Mouse (Mus musculus): Measurements from ENCODE around the gene Rbm5. TPM values are rescaled to one million over a fixed set of nuclear protein-coding genes. Genes with fewer than 3 reads are reported as not detected.

The Rbm5 gene
- polyA plus RNA-seq, 1 experiment from 2014 or later: 179 TPM

DNA sequence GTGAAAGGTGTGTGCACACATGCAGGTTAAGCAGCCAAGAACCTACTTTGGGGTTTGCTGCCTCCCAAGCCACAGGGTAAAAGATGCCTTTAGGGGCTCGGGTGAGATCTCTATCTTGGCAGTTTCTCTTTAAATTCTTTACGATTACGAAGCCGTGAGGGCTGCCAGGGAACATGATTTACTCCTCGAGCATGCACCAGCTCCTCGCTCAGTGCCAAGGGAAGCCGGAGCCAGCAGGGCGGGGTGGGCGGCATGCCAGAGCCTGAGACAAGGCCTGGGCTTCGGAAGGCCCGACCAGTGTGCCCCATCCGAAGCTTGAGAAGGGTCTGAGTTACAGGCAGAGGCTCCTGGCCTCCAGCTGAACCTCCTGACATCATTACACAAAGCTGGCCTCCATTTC, 69.2 kb downstream of the Rbm5 start:
- ATAC-seq (ENCODE audit: insufficient number of reproducible peaks, low FRiP score, low TSS enrichment, low read depth) (no peak), DNase-seq (ENCODE audit: low spot score) (no peak)
- H3K9ac ChIP-seq (ENCODE audit: low read length): no peak overlapping the region
- no peak overlapping the region for H3K4me2 ChIP-seq (ENCODE audit: low read depth, severe bottlenecking)
- H3K4me3 ChIP-seq (ENCODE audit: low read depth, low read length): no peak overlapping the region
- H3K36me3 ChIP-seq (ENCODE audit: control insufficient read depth, insufficient read depth, low read length): peaks cover 9% of the 10 kb centered on the region
- H3K27ac ChIP-seq (replicated peaks; ENCODE audit: low read depth, low read length): peak overlapping the region; percentile 36; the same call in 1 of the 2 replicates
- no peaks in the 10 kb centered on the region for H3K9me3 ChIP-seq (ENCODE audit: control insufficient read depth, low read length)
- WGBS: 50% methylated on average over 12 of the region's 12 CpGs
- H3K27me3 ChIP-seq (ENCODE audit: control insufficient read depth, insufficient read depth, low read length): no peaks in the 10 kb centered on the region
- H3K4me1 ChIP-seq (ENCODE audit: control insufficient read depth, insufficient read depth, low read length): peaks cover 94% of the 10 kb centered on the region

DNA sequence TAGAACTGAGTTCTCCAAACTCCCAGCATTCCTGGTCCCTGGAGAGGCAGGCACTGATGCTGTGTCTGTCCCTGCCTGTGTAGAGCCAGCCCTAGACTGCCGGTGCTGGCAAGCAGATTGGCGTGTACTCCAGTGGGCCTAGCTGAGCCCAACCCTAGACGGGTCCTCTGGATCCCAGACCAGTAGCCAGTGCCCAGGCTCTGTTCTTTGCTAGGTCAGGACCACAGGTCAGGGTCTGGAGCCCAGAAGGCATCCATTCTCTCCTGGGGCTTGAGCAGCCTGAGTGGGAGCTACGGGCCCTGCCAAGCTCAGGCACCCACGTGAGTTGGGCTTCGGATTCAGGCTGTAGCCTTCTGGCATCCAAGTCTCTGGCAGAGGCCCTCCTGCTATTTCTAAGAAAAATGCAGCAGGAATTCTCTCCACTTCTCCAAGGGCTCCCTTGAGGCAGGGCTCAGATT, 70.7 kb downstream of the Rbm5 start:
- DNase-seq (ENCODE audit: low spot score) (no peak), ATAC-seq (ENCODE audit: insufficient number of reproducible peaks, low FRiP score, low TSS enrichment, low read depth) (0 out of 2 replicates have a peak, but pooled peaks have one; percentile 37)
- Histone ChIP-seq H3K36me3 (ENCODE audit: control insufficient read depth, insufficient read depth, low read length) (peaks cover 9% of the 10 kb centered on the region), H3K4me2 (ENCODE audit: low read depth, severe bottlenecking) (peak overlapping the region; percentile 41; the same call in 1 of the 2 replicates), H3K27me3 (ENCODE audit: control insufficient read depth, insufficient read depth, low read length) (no peaks in the 10 kb centered on the region), H3K4me3 (ENCODE audit: low read depth, low read length) (no peak overlapping the region), H3K27ac (replicated peaks; ENCODE audit: low read depth, low read length) (peak overlapping the region; percentile 57), H3K9ac (ENCODE audit: low read length) (peak overlapping the region; percentile 19; the same call in 1 of the 2 replicates), H3K4me1 (ENCODE audit: control insufficient read depth, insufficient read depth, low read length) (peaks cover 80% of the 10 kb centered on the region), H3K9me3 (ENCODE audit: control insufficient read depth, low read length) (no peaks in the 10 kb centered on the region)
- WGBS: 32% methylated on average over 6 of the region's 6 CpGs

- peaks cover 12% of the 10 kb centered on the region for H3K36me3 ChIP-seq (ENCODE audit: control insufficient read depth, insufficient read depth, low read length)
- WGBS: 4% methylated on average over 9 of the region's 9 CpGs
- H3K27me3 ChIP-seq (ENCODE audit: control insufficient read depth, insufficient read depth, low read length): no peaks in the 10 kb centered on the region
- ATAC-seq (ENCODE audit: insufficient number of reproducible peaks, low FRiP score, low TSS enrichment, low read depth) (0 out of 2 replicates have a peak, but pooled peaks have one; percentile 0), DNase-seq (ENCODE audit: low spot score) (peak; percentile 54)
- H3K9me3 ChIP-seq (ENCODE audit: control insufficient read depth, low read length): no peaks in the 10 kb centered on the region
- peak overlapping the region; percentile 27; the same call in 1 of the 2 replicates for H3K9ac ChIP-seq (ENCODE audit: low read length)
- peak overlapping the region; percentile 6; the same call in 1 of the 2 replicates for H3K4me3 ChIP-seq (ENCODE audit: low read depth, low read length)
- peak overlapping the region; percentile 41 for H3K4me2 ChIP-seq (ENCODE audit: low read depth, severe bottlenecking)
- peaks cover 75% of the 10 kb centered on the region for H3K4me1 ChIP-seq (ENCODE audit: control insufficient read depth, insufficient read depth, low read length)
- peak overlapping the region; percentile 57 for H3K27ac ChIP-seq (replicated peaks; ENCODE audit: low read depth, low read length)
These were observed 71.3 kb downstream of the Rbm5 start for GRCm38 (mm10) chr9:107699376-107699980.

DNA sequence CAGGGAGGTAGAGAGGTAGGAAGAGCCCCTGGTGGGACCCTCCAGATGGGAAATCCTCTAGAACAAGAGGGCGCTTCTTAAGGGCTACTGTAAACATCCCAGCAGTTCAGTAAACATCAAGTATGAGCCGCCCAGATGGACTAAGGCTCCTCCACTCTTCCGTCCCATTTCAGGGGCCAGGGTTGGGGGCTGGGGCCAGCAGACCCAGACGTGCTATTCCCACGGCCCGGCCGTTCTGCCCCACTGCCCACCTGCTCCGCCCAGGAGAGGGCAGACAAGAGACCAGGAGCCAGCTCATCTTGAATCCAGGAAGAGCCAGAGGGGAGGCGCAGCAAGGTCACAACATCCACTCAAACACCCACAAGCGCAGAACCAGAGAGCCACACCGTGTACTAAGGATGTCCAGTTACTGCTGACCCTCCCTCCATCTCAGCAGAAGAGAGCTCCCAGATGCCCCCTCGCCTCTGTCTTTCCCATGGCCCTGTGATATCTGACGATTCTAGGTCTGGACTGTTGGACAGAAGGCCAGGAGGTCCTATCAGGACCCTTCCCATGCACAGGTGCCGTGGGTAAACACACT, 72.1 kb downstream of the Rbm5 start:
- Histone ChIP-seq H3K36me3 (ENCODE audit: control insufficient read depth, insufficient read depth, low read length) (peaks cover 9% of the 10 kb centered on the region; the same call in 1 of the 2 replicates), H3K9me3 (ENCODE audit: control insufficient read depth, low read length) (no peaks in the 10 kb centered on the region), H3K9ac (ENCODE audit: low read length) (no peak overlapping the region; the same call in 1 of the 2 replicates), H3K27me3 (ENCODE audit: control insufficient read depth, insufficient read depth, low read length) (no peaks in the 10 kb centered on the region), H3K4me3 (ENCODE audit: low read depth, low read length) (no peak overlapping the region), H3K4me1 (ENCODE audit: control insufficient read depth, insufficient read depth, low read length) (peaks cover 67% of the 10 kb centered on the region), H3K27ac (replicated peaks; ENCODE audit: low read depth, low read length) (peak overlapping the region; percentile 33; the same call in 1 of the 2 replicates), H3K4me2 (ENCODE audit: low read depth, severe bottlenecking) (peak overlapping the region; percentile 41)
- 12% methylated on average over 14 of the region's 14 CpGs for WGBS
- ATAC-seq (ENCODE audit: insufficient number of reproducible peaks, low FRiP score, low TSS enrichment, low read depth) (no peak), DNase-seq (ENCODE audit: low spot score) (no peak)

GRCm38 (mm10) chr9:107697811-107698521, 72.8 kb downstream of the Rbm5 start:
- H3K9me3 ChIP-seq (ENCODE audit: control insufficient read depth, low read length): no peaks in the 10 kb centered on the region
- H3K27me3 ChIP-seq (ENCODE audit: control insufficient read depth, insufficient read depth, low read length): no peaks in the 10 kb centered on the region
- 13% methylated on average over 14 of the region's 14 CpGs for WGBS
- H3K27ac ChIP-seq (replicated peaks; ENCODE audit: low read depth, low read length): 0 out of 2 replicates have a peak overlapping the region, but pooled peaks have one; percentile 21
- H3K36me3 ChIP-seq (ENCODE audit: control insufficient read depth, insufficient read depth, low read length): peaks cover 6% of the 10 kb centered on the region; the same call in 1 of the 2 replicates
- no peak overlapping the region for H3K9ac ChIP-seq (ENCODE audit: low read length)
- ATAC-seq (ENCODE audit: insufficient number of reproducible peaks, low FRiP score, low TSS enrichment, low read depth): no peak
- DNase-seq (ENCODE audit: low spot score): no peak
- H3K4me3 ChIP-seq (ENCODE audit: low read depth, low read length): no peak overlapping the region
- H3K4me2 ChIP-seq (ENCODE audit: low read depth, severe bottlenecking): peak overlapping the region; percentile 41; the same call in 1 of the 2 replicates
- H3K4me1 ChIP-seq (ENCODE audit: control insufficient read depth, insufficient read depth, low read length): peaks cover 60% of the 10 kb centered on the region

- H3K36me3 ChIP-seq (ENCODE audit: control insufficient read depth, insufficient read depth, low read length): peaks cover 7% of the 10 kb centered on the region
- H3K27me3 ChIP-seq (ENCODE audit: control insufficient read depth, insufficient read depth, low read length): no peaks in the 10 kb centered on the region
- DNase-seq (ENCODE audit: low spot score): no peak
- H3K9me3 ChIP-seq (ENCODE audit: control insufficient read depth, low read length): no peaks in the 10 kb centered on the region
- peak overlapping the region; percentile 2; the same call in 1 of the 2 replicates for H3K4me2 ChIP-seq (ENCODE audit: low read depth, severe bottlenecking)
- peak overlapping the region; percentile 21; the same call in 1 of the 2 replicates for H3K27ac ChIP-seq (replicated peaks; ENCODE audit: low read depth, low read length)
- WGBS: 42% methylated on average over 9 of the region's 9 CpGs
- ATAC-seq (ENCODE audit: insufficient number of reproducible peaks, low FRiP score, low TSS enrichment, low read depth): no peak
- peaks cover 51% of the 10 kb centered on the region for H3K4me1 ChIP-seq (ENCODE audit: control insufficient read depth, insufficient read depth, low read length)
- no peak overlapping the region for H3K4me3 ChIP-seq (ENCODE audit: low read depth, low read length)
- H3K9ac ChIP-seq (ENCODE audit: low read length): no peak overlapping the region
These were observed 73.8 kb downstream of the Rbm5 start for GRCm38 (mm10) chr9:107696845-107697610.

DNA sequence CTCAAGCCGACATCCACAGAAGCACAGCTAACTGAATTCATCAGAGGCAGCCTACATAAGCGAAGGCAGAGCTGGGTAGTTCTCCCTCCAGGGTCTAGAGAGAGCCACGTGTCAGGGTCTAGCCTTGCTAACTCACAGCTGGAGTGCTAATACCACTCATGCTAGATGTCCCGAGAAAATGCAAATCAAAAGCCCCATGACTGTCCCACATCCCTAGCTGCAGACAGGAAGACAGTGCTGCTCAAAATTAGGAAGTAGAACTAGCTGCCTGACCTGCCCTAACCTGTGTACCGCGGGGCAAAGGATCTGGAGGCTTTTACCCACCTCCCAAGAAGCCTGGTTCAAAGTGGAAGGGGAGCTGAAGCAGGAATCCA, 74.7 kb downstream of the Rbm5 start:
- DNase-seq (ENCODE audit: low spot score): no peak
- WGBS: 56% methylated on average over 6 of the region's 6 CpGs
- Histone ChIP-seq H3K36me3 (ENCODE audit: control insufficient read depth, insufficient read depth, low read length) (peaks cover 14% of the 10 kb centered on the region), H3K9ac (ENCODE audit: low read length) (no peak overlapping the region), H3K27ac (replicated peaks; ENCODE audit: low read depth, low read length) (0 out of 2 replicates have a peak overlapping the region, but pooled peaks have one; percentile 6), H3K4me2 (ENCODE audit: low read depth, severe bottlenecking) (no peak overlapping the region), H3K9me3 (ENCODE audit: control insufficient read depth, low read length) (no peaks in the 10 kb centered on the region), H3K4me1 (ENCODE audit: control insufficient read depth, insufficient read depth, low read length) (peaks cover 44% of the 10 kb centered on the region), H3K4me3 (ENCODE audit: low read depth, low read length) (no peak overlapping the region), H3K27me3 (ENCODE audit: control insufficient read depth, insufficient read depth, low read length) (no peaks in the 10 kb centered on the region)
- ATAC-seq (ENCODE audit: insufficient number of reproducible peaks, low FRiP score, low TSS enrichment, low read depth): no peak

Measured in limb, embryonic 11.5 days (tissue).